Mouse (Mus musculus) hindbrain, embryonic 12.5 days (tissue): Measurements from ENCODE around the gene Gm8050. TPM values are rescaled to one million over a fixed set of nuclear protein-coding genes. Genes with fewer than 3 reads are reported as not detected.
"Not testable (repeated sequence)": the region's sequence is repeated elsewhere in the genome, so short reads cannot be mapped to it uniquely, and the experiment has no call there.

Source experiments
- ATAC-seq: fragments of 200-750 bp; cut with Nextera tagmentation; 2 replicates; pipeline ENCODE4 v1.8.0; 2017; ENCODE audit warnings: moderate TSS enrichment; ENCODE audit not compliant: low FRiP score
- H3K27ac ChIP-seq: fragments of 300-500 bp; sonication (generic); 2 replicates; pipeline ENCODE4 v1.5.1; 2016; ENCODE audit warnings: mild to moderate bottlenecking
- H3K27me3 ChIP-seq: fragments of 300-500 bp; sonication (generic); 2 replicates; pipeline ENCODE4 v1.6.1; 2016; ENCODE audit warnings: mild to moderate bottlenecking
- H3K36me3 ChIP-seq: fragments of 300-500 bp; sonication (generic); 2 replicates; pipeline ENCODE4 v1.6.1; 2016; ENCODE audit warnings: mild to moderate bottlenecking
- H3K4me1 ChIP-seq: fragments of 300-500 bp; sonication (generic); 2 replicates; pipeline ENCODE4 v1.6.1; 2016
- H3K4me2 ChIP-seq: fragments of 300-500 bp; sonication (generic); replicated peaks from 2 replicates; pipeline ENCODE4 v1.6.1; 2016; ENCODE audit warnings: mild to moderate bottlenecking
- H3K4me3 ChIP-seq: fragments of 300-500 bp; sonication (generic); 2 replicates; pipeline ENCODE4 v1.5.1; 2016; ENCODE audit warnings: mild to moderate bottlenecking
- H3K9ac ChIP-seq: fragments of 300-500 bp; sonication (generic); 2 replicates; pipeline ENCODE4 v1.6.1; 2016; ENCODE audit warnings: mild to moderate bottlenecking, moderate library complexity
- H3K9me3 ChIP-seq: fragments of 300-500 bp; sonication (generic); replicated peaks from 2 replicates; pipeline ENCODE4 v1.6.1; 2016; ENCODE audit warnings: mild to moderate bottlenecking
- WGBS: fragments of 180-500 bp; shearing (Covaris S2); methylation state at CpG from one replicate; pipeline ENCODE4 v1.1.7; 2016; 5-methylcytosine and 5-hydroxymethylcytosine counted together
- polyA plus RNA-seq: library from polyadenylated mRNA; unstranded; fragments of >200 nt; fragmentation: Nextera tagmentation; extraction: Ambion mirVana; gene quantifications from 2 replicates; pipeline ENCODE4 v1.2.1, GENCODE M21; 2016

Gene Gm8050
- not detected in 2 replicates for polyA plus RNA-seq

DNA sequence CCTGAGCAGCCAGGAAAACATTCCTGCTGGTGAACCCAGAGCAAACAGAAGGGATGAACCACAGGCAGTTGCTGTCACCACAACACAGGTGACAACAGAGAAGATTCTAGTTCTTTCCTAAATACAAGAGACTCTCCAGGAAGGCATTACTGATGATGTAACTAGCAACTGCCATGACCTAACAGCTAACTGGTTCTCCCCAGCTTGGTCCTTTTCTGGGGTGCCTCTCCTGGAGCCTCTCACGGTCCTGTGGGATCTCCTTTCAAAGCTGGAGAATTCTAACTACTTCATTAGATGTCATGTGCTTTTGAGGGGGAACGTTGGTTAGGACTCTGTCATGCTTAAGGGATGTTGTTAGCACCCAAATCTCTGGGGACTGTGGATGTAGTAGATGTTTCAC lies at the start of gene Gm8050:
TSS of gene Gm8050 (minus strand) at position 101 of the 400 bp plus-strand sequence.
- not testable (repeated sequence) for H3K4me3 ChIP-seq, H3K36me3 ChIP-seq, ATAC-seq, H3K4me2 ChIP-seq, H3K4me1 ChIP-seq, H3K9me3 ChIP-seq, H3K27ac ChIP-seq, H3K9ac ChIP-seq, H3K27me3 ChIP-seq
- 60% methylated on average over 1 of the region's 2 CpGs for WGBS

GRCm38 (mm10) chr14:6757231-6757536 lies 37.1 kb upstream of the Gm8050 start:
- not testable (repeated sequence) for ATAC-seq, H3K27ac ChIP-seq, H3K36me3 ChIP-seq, H3K4me1 ChIP-seq, H3K9me3 ChIP-seq, H3K9ac ChIP-seq, H3K27me3 ChIP-seq
- H3K4me2 ChIP-seq = peak overlapping the region; percentile 50
- WGBS = 2% methylated on average over 5 of the region's 13 CpGs
- H3K4me3 ChIP-seq = peak overlapping the region; percentile 43

DNA sequence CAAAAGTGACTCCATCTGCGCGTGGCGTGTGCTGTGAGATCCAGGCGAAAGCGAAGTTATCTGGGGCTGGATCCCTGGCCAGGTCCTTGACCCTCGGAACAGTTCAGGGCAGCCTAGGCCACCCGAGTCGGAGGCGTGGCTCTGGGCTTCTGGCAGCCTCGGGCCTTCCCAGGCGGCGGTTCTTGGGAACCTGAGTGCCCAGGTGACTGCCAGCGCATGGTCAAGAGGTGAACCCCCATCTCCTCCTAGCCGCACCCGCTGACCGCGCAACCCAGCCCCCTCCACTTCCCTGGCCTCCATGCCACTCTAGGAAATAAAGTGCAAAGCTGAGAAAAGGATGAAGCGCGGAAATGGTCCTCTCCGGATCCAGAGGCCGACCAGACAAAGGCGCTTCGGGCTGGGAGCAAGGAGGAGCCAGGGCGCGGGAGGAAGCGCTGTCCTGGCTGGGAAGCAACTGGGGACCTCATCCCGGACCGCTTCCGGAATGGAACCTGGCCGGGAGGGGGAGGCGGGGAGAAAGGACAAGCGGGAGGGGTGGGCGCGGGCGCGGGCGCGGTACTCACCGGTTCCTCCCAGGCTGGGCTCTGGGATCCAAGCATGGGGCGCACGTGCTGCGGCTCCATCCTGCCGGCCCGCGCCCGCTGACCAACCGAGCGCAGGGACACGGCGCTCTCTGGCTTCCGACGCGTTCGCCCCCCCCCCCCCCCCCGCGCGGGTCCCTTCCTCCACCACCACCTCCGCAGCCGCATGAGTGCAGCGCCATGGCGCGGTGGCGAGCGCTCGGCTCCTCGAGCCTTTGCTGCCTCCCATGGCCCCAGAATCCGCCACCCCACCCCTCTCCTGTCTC lies 36.6 kb upstream of the Gm8050 start:
- 2% methylated on average over 30 of the region's 67 CpGs for WGBS
- not testable (repeated sequence) for H3K27ac ChIP-seq, H3K27me3 ChIP-seq, H3K9me3 ChIP-seq, H3K36me3 ChIP-seq, ATAC-seq, H3K4me1 ChIP-seq
- Histone ChIP-seq H3K9ac (peak overlapping the region; percentile 57), H3K4me3 (peak overlapping the region; percentile 43), H3K4me2 (peak overlapping the region; percentile 50)

DNA sequence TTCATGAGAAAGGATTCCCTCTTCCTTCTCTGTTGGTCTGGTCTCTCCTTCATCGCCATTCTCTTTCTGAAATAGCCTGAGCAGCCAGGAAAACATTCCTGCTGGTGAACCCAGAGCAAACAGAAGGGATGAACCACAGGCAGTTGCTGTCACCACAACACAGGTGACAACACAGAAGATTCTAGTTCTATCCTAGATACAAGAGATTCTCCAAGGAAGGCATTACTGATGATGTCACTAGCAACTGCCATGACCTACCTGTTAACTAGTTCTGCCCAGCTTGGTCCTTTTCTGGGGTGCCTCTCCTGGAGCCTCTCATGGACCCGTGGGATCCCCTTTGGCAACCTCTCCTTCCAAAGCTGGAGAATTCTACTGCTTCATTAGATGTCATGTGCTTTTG lies 22.2 kb upstream of the Gm8050 start, which contains the start of gene Gm3636:
TSS of gene Gm3636 (minus strand) at position 101 of the 400 bp plus-strand sequence.
- H3K4me3 ChIP-seq, H3K27me3 ChIP-seq, H3K4me2 ChIP-seq, H3K4me1 ChIP-seq, H3K9me3 ChIP-seq, H3K9ac ChIP-seq, H3K27ac ChIP-seq, H3K36me3 ChIP-seq, ATAC-seq: not testable (repeated sequence)
- WGBS = no CpG with 5 or more reads among the region's 2 CpGs

DNA sequence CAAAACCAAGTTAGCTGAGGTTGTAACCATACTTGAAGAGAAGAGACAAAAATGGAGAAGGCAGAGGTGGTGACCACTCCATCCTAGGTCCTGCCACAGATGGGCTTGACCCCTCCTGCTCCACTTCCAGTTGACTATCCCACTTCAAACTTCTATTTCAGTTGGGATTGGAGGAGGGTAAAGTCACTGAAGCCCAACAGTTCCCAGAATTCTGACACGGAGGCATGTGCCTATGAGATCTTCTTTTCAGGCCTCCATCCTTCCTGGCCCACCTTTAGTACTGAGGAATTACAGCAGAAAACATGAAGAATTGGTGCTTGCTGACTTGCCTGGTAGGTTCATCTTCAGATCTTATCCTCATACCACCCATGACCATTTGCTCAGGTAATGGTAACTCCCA lies 36.0 kb downstream of the Gm8050 start, which contains the start of gene Gm10251:
TSS of gene Gm10251 (minus strand) at position 101 of the 400 bp plus-strand sequence.
- H3K4me2 ChIP-seq, H3K4me1 ChIP-seq, H3K9me3 ChIP-seq, H3K36me3 ChIP-seq, ATAC-seq, H3K9ac ChIP-seq, H3K27ac ChIP-seq, H3K4me3 ChIP-seq, H3K27me3 ChIP-seq: not testable (repeated sequence)
- no CpG with 5 or more reads among the region's 1 CpGs for WGBS

Other genes starting within 250 kb of the Gm8050 start
- not detected in 2 replicates for gene Gm8356, start 183.0 kb downstream of the Gm8050 start, polyA plus RNA-seq
- 0.21 and 0.42 TPM in 2 replicates for gene Gm3629, start 129.6 kb downstream of the Gm8050 start, polyA plus RNA-seq
- not detected in 2 replicates for gene Gm3460, start 97.8 kb downstream of the Gm8050 start, polyA plus RNA-seq
- gene Gm10251, start 36.1 kb downstream of the Gm8050 start, polyA plus RNA-seq = not detected in 2 replicates
- 8.2 and 8.6 TPM in 2 replicates for gene Gm3636, start 22.1 kb upstream of the Gm8050 start, polyA plus RNA-seq
- not detected in 2 replicates for gene Gm8362, start 54.2 kb upstream of the Gm8050 start, polyA plus RNA-seq
- not detected in 2 replicates for gene Gm3642, start 120.1 kb upstream of the Gm8050 start, polyA plus RNA-seq
- 3.8 and 3.9 TPM in 2 replicates for gene Gm3667, start 169.7 kb upstream of the Gm8050 start, polyA plus RNA-seq